Mouse (Mus musculus): ENCODE data around the gene Fgf7. TPM values are rescaled to one million over a fixed set of nuclear protein-coding genes. Genes with fewer than 3 reads are reported as not detected.

Fgf7 gene
- total and polyA plus RNA-seq, 3 experiments = not detected

GRCm38 (mm10) chr2:126053657-126054056 lies 19.2 kb downstream of the Fgf7 start:
- TF ChIP-seq SIN3A (IDR thresholded peaks at IDR 0.05; ENCODE audit: low read length) = no peak
- no peak for TF ChIP-seq MYC (IDR thresholded peaks at IDR 0.05; ENCODE audit: low read depth, low read length)
- TF ChIP-seq ZKSCAN1 (IDR thresholded peaks at IDR 0.05; ENCODE audit: low read depth, low read length) = no peak
- TF ChIP-seq POLR2A (IDR thresholded peaks at IDR 0.05; ENCODE audit: control insufficient read depth in 1 of 2, insufficient read depth in 1 of 2, low read depth in 1 of 2, low read length in 2 of 2, poor library complexity in 1 of 2) = no peak
- no peak for TF ChIP-seq USF2 (IDR thresholded peaks at IDR 0.05; ENCODE audit: borderline replicate concordance in 1 of 2, insufficient read depth in 1 of 2, low read depth in 1 of 2, low read length in 2 of 2)
- no peak for TF ChIP-seq CHD2 (IDR thresholded peaks at IDR 0.05; ENCODE audit: low read length)
- TF ChIP-seq ELF1 (IDR thresholded peaks at IDR 0.05; ENCODE audit: low read depth, low read length) = no peak
- no peak for TF ChIP-seq CTCF (IDR thresholded peaks at IDR 0.05 in 2 of 3, conservative IDR thresholded peaks at IDR 0.05 in 1 of 3; ENCODE audit: control insufficient read depth in 1 of 3, insufficient read depth in 1 of 3, low read depth in 2 of 3, low read length in 3 of 3, poor library complexity in 1 of 3, severe bottlenecking in 1 of 3)
- TF ChIP-seq TBP (IDR thresholded peaks at IDR 0.05; ENCODE audit: low read depth, low read length) = no peak
- no peak for TF ChIP-seq HCFC1 (IDR thresholded peaks at IDR 0.05; ENCODE audit: low read depth, low read length)
- no peak for TF ChIP-seq BHLHE40 (IDR thresholded peaks at IDR 0.05; ENCODE audit: borderline replicate concordance, low read depth, low read length)
- no peak for TF ChIP-seq KAT2A (conservative IDR thresholded peaks at IDR 0.05; ENCODE audit: low read depth, low read length)
- DNase-seq (ENCODE audit: low read depth, low spot score) = no peak
- Histone ChIP-seq H3K9me3 (replicated peaks; ENCODE audit: insufficient read depth, low read length) (no peaks in the 10 kb centered on the region), H3K9ac (ENCODE audit: control insufficient read depth, low read depth, low read length, poor library complexity, severe bottlenecking) (no peak overlapping the region), H3K4me3 (ENCODE audit: control insufficient read depth in 1 of 2, insufficient read depth in 1 of 2, low read depth in 2 of 2, low read length in 2 of 2) (no peak overlapping the region), H3K79me2 (ENCODE audit: control insufficient read depth, insufficient read depth, low read length, poor library complexity) (no peaks in the 10 kb centered on the region), H3K27me3 (ENCODE audit: control insufficient read depth in 1 of 2, insufficient read depth in 2 of 2, low read length in 2 of 2) (peaks cover 4 to 5% of the 10 kb centered on the region in 2 experiments), H3K4me1 (ENCODE audit: control insufficient read depth in 1 of 2, insufficient read depth in 2 of 2, low read length in 2 of 2) (no peaks in the 10 kb centered on the region), H3K27ac (ENCODE audit: control insufficient read depth, low read depth, low read length) (no peak overlapping the region), H3K36me3 (ENCODE audit: control insufficient read depth in 1 of 2, insufficient read depth in 2 of 2, low read length in 2 of 2) (no peaks in the 10 kb centered on the region)

GRCm38 (mm10) chr2:126060595-126060994 lies 26.1 kb downstream of the Fgf7 start:
- no peak for TF ChIP-seq NELFE (IDR thresholded peaks at IDR 0.05; ENCODE audit: low read depth, low read length)
- no peak for TF ChIP-seq TBP (IDR thresholded peaks at IDR 0.05; ENCODE audit: low read depth, low read length)
- no peak for TF ChIP-seq ETS1 (IDR thresholded peaks at IDR 0.05; ENCODE audit: low read depth, low read length)
- TF ChIP-seq USF2 (IDR thresholded peaks at IDR 0.05; ENCODE audit: borderline replicate concordance in 1 of 2, insufficient read depth in 1 of 2, low read depth in 1 of 2, low read length in 2 of 2) = no peak
- no peak for TF ChIP-seq TCF12 (IDR thresholded peaks at IDR 0.05; ENCODE audit: low read depth, low read length)
- TF ChIP-seq POLR2AphosphoS5 (IDR thresholded peaks at IDR 0.05; ENCODE audit: borderline replicate concordance, low read depth, low read length) = no peak
- no peak for TF ChIP-seq HCFC1 (IDR thresholded peaks at IDR 0.05; ENCODE audit: low read depth, low read length)
- TF ChIP-seq MAFK (IDR thresholded peaks at IDR 0.05; ENCODE audit: borderline replicate concordance, low read depth, low read length) = no peak
- no peak for TF ChIP-seq GATA1 (IDR thresholded peaks at IDR 0.05; ENCODE audit: low read depth, low read length)
- TF ChIP-seq POLR2AphosphoS2 (IDR thresholded peaks at IDR 0.05; ENCODE audit: low read length) = no peak
- no peak for TF ChIP-seq ZC3H11A (IDR thresholded peaks at IDR 0.05; ENCODE audit: low read depth, low read length)
- H3K27me3 ChIP-seq (ENCODE audit: control insufficient read depth in 1 of 2, insufficient read depth in 2 of 2, low read length in 2 of 2) = peaks cover 0 to 1% of the 10 kb centered on the region in 2 experiments; a peak in 3 of 4 replicates
- H3K36me3 ChIP-seq (ENCODE audit: control insufficient read depth in 1 of 2, insufficient read depth in 2 of 2, low read length in 2 of 2) = no peaks in the 10 kb centered on the region
- no peak for DNase-seq (ENCODE audit: low read depth, low spot score)
- no peaks in the 10 kb centered on the region for H3K9me3 ChIP-seq (replicated peaks; ENCODE audit: insufficient read depth, low read length)
- H3K27ac ChIP-seq (ENCODE audit: control insufficient read depth, low read depth, low read length) = no peak overlapping the region
- no peak overlapping the region for H3K4me3 ChIP-seq (ENCODE audit: control insufficient read depth in 1 of 2, insufficient read depth in 1 of 2, low read depth in 2 of 2, low read length in 2 of 2)
- no peak overlapping the region for H3K9ac ChIP-seq (ENCODE audit: control insufficient read depth, low read depth, low read length, poor library complexity, severe bottlenecking)
- no peaks in the 10 kb centered on the region for H3K4me1 ChIP-seq (ENCODE audit: control insufficient read depth in 1 of 2, insufficient read depth in 2 of 2, low read length in 2 of 2)
- no peaks in the 10 kb centered on the region for H3K79me2 ChIP-seq (ENCODE audit: control insufficient read depth, insufficient read depth, low read length, poor library complexity)
